Mouse (Mus musculus): ENCODE results near the gene Gm20403. TPM values are rescaled to one million over a fixed set of nuclear protein-coding genes. Genes with fewer than 3 reads are reported as not detected.
A peak's percentile ranks its signal among the peaks of the same experiment; 100 is the strongest.

The Gm20403 gene
- total and polyA plus RNA-seq, 3 experiments: not detected

DNA sequence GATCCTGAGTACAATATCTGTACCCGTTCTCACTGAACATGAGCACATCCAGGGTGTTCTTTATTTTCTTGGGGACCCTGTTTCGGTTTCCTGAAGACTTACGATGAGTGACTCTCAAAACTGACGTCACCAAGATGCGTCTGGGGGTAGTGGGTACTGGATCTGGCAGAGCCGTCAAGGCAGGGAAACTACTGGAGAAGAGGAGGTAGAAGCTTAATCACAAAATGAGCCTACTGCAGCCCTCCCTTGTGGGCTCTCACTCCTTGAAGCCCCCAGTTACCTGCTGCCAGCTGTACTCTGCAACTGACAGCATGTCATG, 7.7 kb upstream of the Gm20403 start:
- in situ Hi-C loops (cut with MboI; ENCODE audit: low pct_ligation_motif_present, low pct_unique_long_range_greater_than_20kb, low sequenced_read_pairs): no loop called here
- TF ChIP-seq ELF1 (IDR thresholded peaks at IDR 0.05; ENCODE audit: low read depth, low read length) (peak; percentile 34; the same call in 1 of the 2 replicates), GABPA (IDR thresholded peaks at IDR 0.05; ENCODE audit: insufficient replicate concordance, low read depth, low read length) (no peak), ZMIZ1 (IDR thresholded peaks at IDR 0.05; ENCODE audit: low read depth, low read length) (no peak), ZC3H11A (IDR thresholded peaks at IDR 0.05; ENCODE audit: low read depth, low read length) (no peak), HCFC1 (IDR thresholded peaks at IDR 0.05; ENCODE audit: low read depth, low read length) (peak; percentile 57), EP300 (IDR thresholded peaks at IDR 0.05; ENCODE audit: low read length) (no peak), USF1 (IDR thresholded peaks at IDR 0.05; ENCODE audit: low read depth, low read length) (no peak), PAX5 (IDR thresholded peaks at IDR 0.05; ENCODE audit: low read length) (no peak), TCF12 (IDR thresholded peaks at IDR 0.05; ENCODE audit: low read depth, low read length) (no peak), E2F4 (IDR thresholded peaks at IDR 0.05; ENCODE audit: insufficient replicate concordance, low read depth, low read length) (no peak)
- Histone ChIP-seq H3K4me2 (ENCODE audit: insufficient read depth, low read depth, poor library complexity, severe bottlenecking) (peak overlapping the region; percentile 72; the same call in 1 of the 2 replicates), H3K27me3 (replicated peaks) (no peaks in the 10 kb centered on the region), H3K9ac (ENCODE audit: insufficient read depth, low read depth) (peak overlapping the region; percentile 69), H3K4me1 (ENCODE audit: control insufficient read depth in 1 of 2, insufficient read depth in 2 of 2) (peaks cover 12 to 50% of the 10 kb centered on the region in 2 experiments), H3K79me2 (replicated peaks; ENCODE audit: control insufficient read depth, extremely low read depth, insufficient read depth, poor library complexity, severe bottlenecking) (no peaks in the 10 kb centered on the region), H3K4me3 (replicated peaks in 1 of 3; ENCODE audit: low read depth in 2 of 3, low read length in 2 of 3, poor library complexity in 1 of 3) (peak overlapping the region in 2 of 3 experiments; percentile 31 to 47), H3K27ac (ENCODE audit: insufficient read depth, low read depth) (peak overlapping the region; percentile 5; the same call in 1 of the 2 replicates), H3K36me3 (replicated peaks in 1 of 2; ENCODE audit: control insufficient read depth in 1 of 2, insufficient read depth in 1 of 2, low read length in 1 of 2) (no peaks in the 10 kb centered on the region), H3K9me3 (replicated peaks; ENCODE audit: low read length) (no peaks in the 10 kb centered on the region)
- dilution Hi-C loops (cut with MboI; ENCODE audit: extremely low pct_ligation_motif_present, extremely low pct_unique_long_range_greater_than_20kb, low sequenced_read_pairs): no loop called here
- DNase-seq (ENCODE audit: extremely low read depth): no peak

DNA sequence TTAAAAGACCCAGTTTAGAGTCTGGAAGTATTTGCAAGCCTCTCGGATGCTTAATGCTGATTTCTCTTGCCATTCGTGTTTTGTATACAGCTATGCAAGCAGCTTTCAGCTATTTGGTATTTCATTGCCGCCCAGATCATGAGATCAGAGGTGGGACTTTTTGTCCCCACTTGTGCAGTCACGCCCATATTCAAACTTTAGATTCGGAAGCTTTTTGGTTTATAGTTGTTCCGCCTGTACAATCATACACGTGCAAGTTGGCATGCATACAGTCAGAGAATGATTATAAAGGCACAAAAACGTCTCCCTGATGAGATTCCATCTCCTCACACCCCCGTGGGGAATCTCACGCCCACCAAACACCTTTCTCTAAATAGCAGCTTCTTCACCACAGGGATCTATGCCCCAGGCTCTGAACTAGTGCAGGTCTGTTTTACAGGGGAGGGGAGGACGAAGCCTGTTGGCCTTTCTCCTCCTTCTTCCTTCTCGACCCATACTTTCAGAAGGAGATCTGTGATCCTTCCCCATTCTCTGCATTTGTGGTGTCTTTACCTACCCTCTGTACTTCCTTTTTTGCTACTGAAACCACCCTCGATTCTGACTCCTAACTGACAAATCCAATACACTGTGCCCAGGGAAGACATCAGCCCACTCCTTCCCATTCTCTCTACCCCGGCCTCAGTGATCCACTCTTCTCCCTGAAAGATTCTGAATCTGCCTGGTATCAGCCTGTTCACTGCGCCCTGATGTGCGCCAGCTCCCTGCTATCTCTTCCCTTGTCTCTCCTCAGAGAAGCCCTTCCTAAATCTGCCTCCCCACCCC, 7.1 kb upstream of the Gm20403 start:
- H3K4me2 ChIP-seq (ENCODE audit: insufficient read depth, low read depth, poor library complexity, severe bottlenecking): peak overlapping the region; percentile 72
- peak overlapping the region in 2 of 3 experiments; percentile 31 to 47 for H3K4me3 ChIP-seq (replicated peaks in 1 of 3; ENCODE audit: low read depth in 2 of 3, low read length in 2 of 3, poor library complexity in 1 of 3)
- in situ Hi-C loops (cut with MboI; ENCODE audit: low pct_ligation_motif_present, low pct_unique_long_range_greater_than_20kb, low sequenced_read_pairs): no loop called here
- H3K9ac ChIP-seq (ENCODE audit: insufficient read depth, low read depth): peak overlapping the region; percentile 69
- H3K36me3 ChIP-seq (replicated peaks in 1 of 2; ENCODE audit: control insufficient read depth in 1 of 2, insufficient read depth in 1 of 2, low read length in 1 of 2): no peaks in the 10 kb centered on the region
- H3K27me3 ChIP-seq (replicated peaks): no peaks in the 10 kb centered on the region
- H3K4me1 ChIP-seq (ENCODE audit: control insufficient read depth in 1 of 2, insufficient read depth in 2 of 2): peaks cover 12 to 50% of the 10 kb centered on the region in 2 experiments
- no peak for DNase-seq (ENCODE audit: extremely low read depth)
- H3K9me3 ChIP-seq (replicated peaks; ENCODE audit: low read length): no peaks in the 10 kb centered on the region
- H3K27ac ChIP-seq (ENCODE audit: insufficient read depth, low read depth): peak overlapping the region; percentile 5
- dilution Hi-C loops (cut with MboI; ENCODE audit: extremely low pct_ligation_motif_present, extremely low pct_unique_long_range_greater_than_20kb, low sequenced_read_pairs): no loop called here
- H3K79me2 ChIP-seq (replicated peaks; ENCODE audit: control insufficient read depth, extremely low read depth, insufficient read depth, poor library complexity, severe bottlenecking): no peaks in the 10 kb centered on the region
- TF ChIP-seq MAZ (IDR thresholded peaks at IDR 0.05; ENCODE audit: low read depth, low read length): no peak
- 0 out of 2 replicates have a peak, but pooled peaks have one; percentile 35 for TF ChIP-seq MYC (IDR thresholded peaks at IDR 0.05; ENCODE audit: low read depth, low read length)
- no peak for TF ChIP-seq UBTF (IDR thresholded peaks at IDR 0.05; ENCODE audit: low read depth, low read length)
- peak; percentile 23; the same call in 1 of the 2 replicates for TF ChIP-seq MAX (IDR thresholded peaks at IDR 0.05; ENCODE audit: low read length)
- no peak for TF ChIP-seq ZMIZ1 (IDR thresholded peaks at IDR 0.05; ENCODE audit: low read depth, low read length)
- TF ChIP-seq KAT2A (IDR thresholded peaks at IDR 0.05; ENCODE audit: insufficient replicate concordance, low read length): no peak
- peak; percentile 82 for TF ChIP-seq BHLHE40 (IDR thresholded peaks at IDR 0.05; ENCODE audit: low read depth, low read length)
- no peak for TF ChIP-seq POLR2A (IDR thresholded peaks at IDR 0.05; ENCODE audit: low read depth, low read length)
- peak; percentile 24; the same call in 1 of the 2 replicates for TF ChIP-seq ETS1 (conservative IDR thresholded peaks at IDR 0.05; ENCODE audit: low read depth, low read length)
- no peak for TF ChIP-seq GABPA (IDR thresholded peaks at IDR 0.05; ENCODE audit: insufficient replicate concordance, low read depth, low read length)
- no peak for TF ChIP-seq IRF4 (IDR thresholded peaks at IDR 0.05; ENCODE audit: low read depth, low read length)
- TF ChIP-seq MAFK (IDR thresholded peaks at IDR 0.05; ENCODE audit: insufficient replicate concordance, low read length): no peak
- no peak for TF ChIP-seq SMC3 (IDR thresholded peaks at IDR 0.05; ENCODE audit: low read depth, low read length)
- TF ChIP-seq ELF1 (IDR thresholded peaks at IDR 0.05; ENCODE audit: low read depth, low read length): no peak
- no peak for TF ChIP-seq PAX5 (IDR thresholded peaks at IDR 0.05; ENCODE audit: low read length)
- no peak for TF ChIP-seq TCF12 (IDR thresholded peaks at IDR 0.05; ENCODE audit: low read depth, low read length)
- TF ChIP-seq MXI1 (IDR thresholded peaks at IDR 0.05; ENCODE audit: low read depth, low read length): peak; percentile 68; the same call in 1 of the 2 replicates
- TF ChIP-seq POLR2AphosphoS2 (IDR thresholded peaks at IDR 0.05; ENCODE audit: low read depth, low read length): no peak
- TF ChIP-seq EP300 (IDR thresholded peaks at IDR 0.05; ENCODE audit: low read length): no peak
- TF ChIP-seq RCOR1 (conservative IDR thresholded peaks at IDR 0.05; ENCODE audit: low read depth, low read length): no peak
- no peak for TF ChIP-seq CTCF (conservative IDR thresholded peaks at IDR 0.05 in 1 of 2, IDR thresholded peaks at IDR 0.05 in 1 of 2; ENCODE audit: low read depth in 2 of 2, low read length in 2 of 2)
- no peak for TF ChIP-seq NRF1 (IDR thresholded peaks at IDR 0.05; ENCODE audit: low read depth, low read length)
- TF ChIP-seq TBP (conservative IDR thresholded peaks at IDR 0.05; ENCODE audit: low read depth, low read length): peak; percentile 24; the same call in 1 of the 2 replicates
- no peak for TF ChIP-seq HCFC1 (IDR thresholded peaks at IDR 0.05; ENCODE audit: low read depth, low read length)
- TF ChIP-seq USF2 (conservative IDR thresholded peaks at IDR 0.05; ENCODE audit: low read depth, low read length): no peak
- no peak; the same call in 1 of the 2 replicates for TF ChIP-seq SIN3A (IDR thresholded peaks at IDR 0.05; ENCODE audit: low read length)
- 0 out of 2 replicates have a peak, but pooled peaks have one; percentile 19 for TF ChIP-seq MEF2A (IDR thresholded peaks at IDR 0.05; ENCODE audit: borderline replicate concordance, low read depth, low read length)

Data from CH12.LX (cell line).